Mouse (Mus musculus): ENCODE data around the gene Cntnap2.

Cntnap2 gene

GRCm38 (mm10) chr6:45887901-45888300 is 828.7 kb downstream of the Cntnap2 start:
- DNase-seq (ENCODE audit: low read depth, low spot score) = no peak

- no peak for DNase-seq (ENCODE audit: low read depth, low spot score)
Measured at GRCm38 (mm10) chr6:45938263-45938662, 879.1 kb downstream of the Cntnap2 start.

DNA sequence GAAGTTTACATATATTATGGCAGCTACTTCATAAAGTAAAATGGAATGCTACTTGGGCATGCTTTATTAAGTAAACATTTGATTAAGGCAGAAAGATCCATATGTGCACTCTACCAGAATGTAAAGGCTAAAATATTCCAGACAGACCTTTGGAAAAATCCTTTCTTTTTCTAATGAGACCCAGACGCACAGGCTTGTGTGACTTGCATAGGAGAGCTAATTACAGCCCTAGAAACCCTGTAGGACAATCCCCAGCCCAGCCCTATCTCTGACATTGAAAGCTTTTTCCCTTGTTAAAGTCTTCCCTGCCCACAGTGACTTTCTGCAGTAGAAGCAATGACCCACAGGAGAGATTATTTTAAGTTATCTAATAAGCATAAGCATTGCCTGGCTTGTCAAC is 879.6 kb downstream of the Cntnap2 start:
- no peak for DNase-seq (ENCODE audit: low read depth, low spot score)

- DNase-seq (ENCODE audit: low read depth, low spot score) = no peak
Measured at GRCm38 (mm10) chr6:45945144-45945985, 886.2 kb downstream of the Cntnap2 start.

GRCm38 (mm10) chr6:45954773-45955172 is 895.6 kb downstream of the Cntnap2 start:
- no peak for DNase-seq (ENCODE audit: low read depth, low spot score)

DNA sequence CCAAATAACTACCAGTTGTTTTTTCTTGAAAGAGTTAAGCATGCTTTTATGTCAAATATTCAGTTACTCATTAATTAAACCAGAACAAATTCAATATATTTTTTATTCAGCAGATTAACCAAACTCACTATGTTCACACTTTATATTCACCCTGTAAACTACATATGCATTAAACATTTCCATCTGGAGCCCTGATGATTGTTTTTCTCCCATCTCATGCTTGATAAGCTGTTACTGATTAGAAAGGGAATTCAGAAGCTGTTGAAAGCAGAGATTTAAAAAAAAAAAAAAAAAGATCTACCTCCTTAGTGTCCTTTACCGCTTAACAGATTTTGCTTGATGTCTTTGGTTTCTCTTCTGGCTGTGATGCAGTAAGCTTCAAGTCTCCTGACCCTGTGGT is 905.3 kb downstream of the Cntnap2 start:
- no peak for DNase-seq (ENCODE audit: low read depth, low spot score)

- DNase-seq (ENCODE audit: low read depth, low spot score) = no peak
Measured at GRCm38 (mm10) chr6:45974471-45975154, 915.5 kb downstream of the Cntnap2 start.

GRCm38 (mm10) chr6:45979171-45979570 is 920.0 kb downstream of the Cntnap2 start:
- DNase-seq (ENCODE audit: low read depth, low spot score) = no peak

DNA sequence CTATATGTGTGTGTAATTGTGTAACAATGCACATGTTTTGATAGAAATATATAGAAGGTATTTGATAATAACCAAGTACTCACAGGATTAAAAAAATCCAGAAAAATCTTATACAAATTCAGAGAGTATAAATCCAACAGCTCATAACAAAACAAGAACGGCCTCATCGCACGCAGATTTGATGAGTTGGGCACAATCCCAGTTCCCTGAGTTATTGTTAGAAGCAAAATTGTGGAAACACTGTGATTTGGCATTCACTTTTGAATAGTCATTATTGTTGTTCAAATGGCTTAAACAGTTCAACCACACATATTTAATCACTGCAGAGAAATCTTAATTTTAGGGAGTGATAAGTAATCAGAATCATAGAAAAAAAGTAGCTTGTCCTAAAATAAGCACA is 928.9 kb downstream of the Cntnap2 start:
- DNase-seq (ENCODE audit: low read depth, low spot score) = no peak

DNA sequence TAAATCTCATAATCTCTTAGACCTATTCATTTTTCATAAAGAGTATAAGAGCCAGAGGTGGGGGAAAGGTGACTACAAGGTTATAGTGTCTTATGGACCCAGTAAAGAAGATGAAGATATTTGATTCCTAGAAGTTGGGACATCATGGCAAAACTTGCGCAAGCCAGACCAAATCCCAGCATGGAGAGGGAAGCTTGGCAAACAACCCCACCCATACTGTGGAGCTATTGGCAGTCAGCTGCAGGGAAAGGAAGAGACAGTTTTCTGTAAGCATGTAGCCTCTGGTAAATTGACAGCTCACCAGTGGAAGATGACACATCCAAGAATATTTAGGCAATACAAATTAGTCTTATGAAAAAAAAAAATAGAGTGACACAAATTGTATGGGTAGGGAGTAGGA is 931.9 kb downstream of the Cntnap2 start:
- no peak for DNase-seq (ENCODE audit: low read depth, low spot score)

DNA sequence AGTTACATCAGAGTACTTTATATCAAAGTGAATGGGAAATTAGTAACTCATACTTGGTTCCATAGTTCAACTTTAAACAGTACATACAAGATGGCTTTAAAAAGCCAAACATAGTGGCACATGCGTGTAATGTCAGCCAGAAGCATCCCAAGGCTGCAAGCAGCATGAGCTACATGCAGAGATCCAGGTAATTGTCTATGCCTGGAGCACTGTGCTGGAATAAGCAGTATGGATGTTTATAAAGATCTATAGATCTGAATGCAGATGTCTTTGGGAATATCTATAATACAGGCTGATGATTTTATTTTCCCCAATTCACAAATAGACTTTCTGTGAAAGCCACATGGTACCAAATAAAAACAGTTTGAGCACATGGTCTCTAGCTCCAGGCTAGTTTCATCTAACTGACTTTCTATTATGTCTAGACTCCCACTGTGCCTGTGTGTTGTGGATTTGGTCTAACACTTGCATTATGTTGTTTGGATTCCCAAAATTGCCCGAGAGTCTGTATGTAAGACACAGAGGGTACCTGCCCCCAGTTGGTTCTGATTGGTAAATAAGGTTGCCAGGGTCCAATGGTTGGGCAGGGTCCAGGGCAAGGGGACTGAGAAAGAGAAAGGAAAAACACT is 963.5 kb downstream of the Cntnap2 start:
- no peak for DNase-seq (ENCODE audit: low read depth, low spot score)

DNA sequence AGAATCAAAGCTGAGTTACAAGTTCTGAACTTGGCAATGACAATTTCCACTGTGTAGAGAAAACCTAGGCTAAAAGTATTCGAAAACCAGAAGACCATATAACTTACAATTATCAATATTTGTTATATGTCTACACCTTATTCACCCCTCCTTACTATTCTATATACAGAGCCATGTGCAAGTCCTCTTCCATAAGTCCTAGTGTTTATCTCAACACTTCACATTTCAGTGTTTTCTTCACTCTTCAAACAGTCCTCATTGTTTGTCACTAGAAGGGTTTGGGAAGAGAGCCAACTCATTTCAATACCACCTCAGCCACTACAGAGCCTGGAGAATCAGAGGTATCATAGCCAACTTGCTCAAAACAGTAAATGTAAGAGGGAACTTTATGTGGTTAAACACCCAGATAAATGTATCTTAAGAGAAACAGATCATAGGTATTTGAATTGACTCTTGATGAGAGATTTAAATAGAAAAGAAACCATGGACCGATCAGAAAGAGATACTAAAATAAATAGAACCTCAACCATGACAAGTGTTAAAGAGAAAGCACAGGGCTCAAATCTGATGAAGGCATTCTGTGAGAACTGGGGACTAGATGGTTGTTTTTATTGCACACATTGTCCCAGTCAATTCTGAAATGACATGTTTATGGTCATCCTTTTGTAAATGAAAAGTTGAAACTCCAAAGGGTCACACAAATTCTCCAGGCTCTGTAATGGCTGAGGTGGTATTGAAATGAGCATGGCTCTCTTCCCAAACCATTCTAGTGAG is 972.9 kb downstream of the Cntnap2 start:
- DNase-seq (ENCODE audit: low read depth, low spot score) = no peak

- DNase-seq (ENCODE audit: low read depth, low spot score) = no peak
Measured at GRCm38 (mm10) chr6:46033108-46033507, 974.0 kb downstream of the Cntnap2 start.

DNA sequence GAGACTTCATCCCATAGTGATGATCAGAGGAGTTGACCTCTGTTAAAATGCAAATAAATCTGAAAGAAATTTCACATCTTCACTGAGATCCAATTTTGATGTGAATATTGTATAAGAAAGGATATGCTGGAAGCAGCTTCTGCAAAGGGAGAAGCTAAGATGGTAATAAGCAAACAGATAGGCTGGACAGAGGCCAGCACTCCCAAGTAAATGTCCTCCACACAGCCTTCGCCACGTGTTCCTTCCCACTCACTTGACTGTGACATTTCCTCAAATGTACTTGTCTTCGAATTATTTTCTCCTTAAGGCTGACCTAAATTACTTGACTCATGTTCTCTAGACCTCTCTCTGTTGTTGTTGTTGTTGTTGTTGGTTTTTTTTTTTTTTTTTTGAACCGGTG is 981.5 kb downstream of the Cntnap2 start:
- no peak for DNase-seq (ENCODE audit: low read depth, low spot score)

DNA sequence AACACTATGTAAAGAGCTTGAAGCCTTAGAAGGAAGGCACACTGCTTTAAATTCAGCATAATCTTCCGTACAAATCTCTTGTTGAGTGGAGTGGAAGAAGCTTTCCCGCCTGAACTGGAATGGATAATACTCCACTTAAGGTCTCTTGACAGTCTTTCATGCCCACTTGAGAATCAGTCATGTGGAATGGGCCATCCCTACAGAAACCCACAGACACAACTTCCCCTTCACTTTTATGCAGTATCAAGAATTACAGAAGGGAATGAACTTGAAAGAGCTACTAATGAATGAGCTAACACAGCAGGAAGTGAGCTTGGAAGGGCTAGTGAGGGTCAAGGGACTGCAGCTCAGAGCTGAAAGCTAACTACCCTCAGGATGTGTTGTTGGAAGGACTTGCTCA is 1021.1 kb downstream of the Cntnap2 start:
- DNase-seq (ENCODE audit: low read depth, low spot score) = no peak

DNA sequence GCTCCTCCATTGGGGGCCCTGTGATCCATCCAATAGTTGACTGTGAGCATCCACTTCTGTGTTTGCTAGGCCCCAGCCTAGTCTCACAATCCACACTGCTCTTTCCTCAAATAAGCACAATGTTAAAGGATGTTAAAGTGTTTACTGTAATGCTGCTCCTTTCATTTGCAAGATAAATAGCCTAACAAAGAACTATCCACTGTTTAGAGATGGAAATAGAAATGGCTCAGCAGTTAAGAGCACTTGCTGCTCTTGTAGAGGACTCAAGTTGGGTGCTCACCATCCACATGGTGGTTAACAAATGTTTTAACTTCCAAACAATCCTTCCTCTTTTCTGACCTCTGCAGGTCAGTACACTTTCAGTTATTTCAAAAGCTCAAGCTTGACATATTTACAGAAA is 1022.3 kb downstream of the Cntnap2 start:
- no peak for DNase-seq (ENCODE audit: low read depth, low spot score)

DNA sequence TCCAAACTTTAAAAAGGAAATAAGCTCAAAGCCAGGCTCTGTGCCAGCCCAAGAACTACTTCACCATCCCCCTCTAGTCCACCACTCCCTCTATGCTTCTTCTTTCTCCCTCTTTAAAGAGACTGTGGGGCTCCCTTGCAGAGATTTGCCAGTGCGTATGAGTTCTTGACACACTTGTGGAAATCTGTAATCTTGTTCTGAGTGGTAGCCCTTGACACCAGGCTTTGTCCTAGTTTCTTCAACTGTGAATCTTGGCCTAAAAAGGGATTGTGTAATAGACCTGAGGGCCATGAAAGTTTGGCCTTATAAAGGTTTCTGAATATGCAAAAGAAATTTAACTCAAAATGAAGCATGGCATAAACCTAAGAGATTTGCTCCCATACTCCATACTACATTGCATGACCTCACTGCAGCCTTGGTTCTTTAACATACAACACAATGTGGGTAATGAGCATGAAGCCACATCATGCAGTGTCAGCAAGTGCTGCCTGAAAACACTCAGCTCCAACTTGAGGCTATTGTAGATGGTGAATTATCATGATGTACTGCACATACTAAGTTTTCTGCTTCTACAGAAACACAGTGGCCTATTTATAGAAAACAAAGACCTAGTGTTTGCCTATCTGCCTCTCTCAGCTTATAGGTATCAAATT is 1084.2 kb downstream of the Cntnap2 start:
- no peak for DNase-seq (ENCODE audit: low read depth, low spot score)

DNA sequence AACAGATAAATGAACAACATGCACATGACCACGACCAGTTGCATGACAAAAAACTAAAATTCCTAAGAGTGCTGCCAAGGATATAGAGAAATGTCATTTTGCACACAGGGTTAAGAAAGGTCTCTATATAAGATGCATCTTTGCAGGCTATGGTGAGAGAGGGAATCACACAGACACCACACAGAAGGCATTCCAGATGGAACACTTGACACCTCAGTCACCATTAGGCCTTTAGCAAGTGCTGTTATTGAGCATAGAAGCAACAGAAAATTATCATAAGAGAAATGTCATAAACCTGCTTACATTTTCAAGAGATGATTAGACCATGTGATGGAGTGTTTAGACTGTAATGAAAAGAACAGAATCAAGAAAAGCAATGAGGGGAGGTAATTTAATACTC is 1107.7 kb downstream of the Cntnap2 start:
- DNase-seq (ENCODE audit: low read depth, low spot score) = no peak

DNA sequence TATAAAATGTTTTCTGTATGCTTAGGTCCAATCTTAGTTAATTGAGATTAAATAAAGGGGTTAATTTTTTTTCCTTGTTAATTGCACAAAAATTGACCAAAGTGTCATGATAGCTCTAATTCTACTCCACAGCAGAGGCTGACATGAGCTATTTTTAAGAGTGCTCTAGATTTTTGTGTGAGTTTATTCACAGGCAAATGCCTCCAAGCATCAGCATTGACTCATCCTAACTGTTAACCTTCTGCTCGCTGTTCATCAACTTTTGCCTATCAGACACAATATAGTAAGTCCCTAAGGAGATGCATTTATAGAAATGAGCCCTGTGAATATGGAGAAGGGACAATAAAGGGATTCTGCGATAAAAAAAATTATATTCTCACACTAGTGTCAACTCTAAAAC is 1138.1 kb downstream of the Cntnap2 start:
- DNase-seq (ENCODE audit: low read depth, low spot score) = no peak

- DNase-seq (ENCODE audit: low read depth, low spot score) = no peak
Measured at GRCm38 (mm10) chr6:46201828-46202227, 1142.7 kb downstream of the Cntnap2 start.

DNA sequence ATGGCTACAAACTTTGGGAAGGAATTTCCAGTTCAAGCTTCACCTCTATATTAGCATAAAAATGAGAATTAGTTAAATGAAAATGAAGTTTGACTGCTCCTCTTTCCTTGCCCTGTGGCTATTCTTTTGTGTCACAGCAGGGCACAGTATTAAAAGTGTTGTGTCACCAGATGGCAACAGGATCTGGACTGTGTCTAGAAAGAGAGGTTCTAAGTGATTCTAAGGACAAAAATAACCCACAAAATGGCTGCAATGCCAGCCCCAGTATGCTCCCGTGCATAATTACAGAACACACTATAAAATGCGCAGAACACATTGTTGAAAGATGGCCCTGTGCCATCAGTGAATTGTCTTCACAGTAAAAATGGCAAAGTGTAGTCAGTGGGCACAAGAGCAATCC is 1146.4 kb downstream of the Cntnap2 start:
- DNase-seq (ENCODE audit: low read depth, low spot score) = no peak
